Mouse (Mus musculus) stomach, embryonic 14.5 days (tissue): ENCODE measurements around the gene Muc1. TPM values are rescaled to one million over a fixed set of nuclear protein-coding genes. Genes with fewer than 3 reads are reported as not detected.
A peak's percentile ranks its signal among the peaks of the same experiment; 100 is the strongest.

ENCODE experiments used
- ATAC-seq: fragments of 200-750 bp; cut with Nextera tagmentation; 2 replicates; pipeline ENCODE4 v1.8.0; 2017; ENCODE audit warnings: low read depth, moderate TSS enrichment; ENCODE audit not compliant: insufficient number of reproducible peaks, insufficient read depth, low FRiP score
- H3K27ac ChIP-seq: fragments of 300-500 bp; sonication (generic); 2 replicates; pipeline ENCODE4 v1.5.1; 2014; ENCODE audit warnings: mild to moderate bottlenecking, low read length, moderate library complexity, mixed read lengths
- H3K27me3 ChIP-seq: fragments of 300-500 bp; sonication (generic); 2 replicates; pipeline ENCODE4 v1.6.1; 2014; ENCODE audit warnings: low read length, control low read depth, mixed read lengths; ENCODE audit not compliant: control insufficient read depth, insufficient read depth
- H3K36me3 ChIP-seq: fragments of 300-500 bp; sonication (generic); 2 replicates; pipeline ENCODE4 v1.6.1; 2014; ENCODE audit warnings: mild to moderate bottlenecking, control low read depth, low read length, moderate library complexity, mixed read lengths; ENCODE audit not compliant: control insufficient read depth, insufficient read depth
- H3K4me1 ChIP-seq: fragments of 300-500 bp; sonication (generic); 2 replicates; pipeline ENCODE4 v1.6.1; 2014; ENCODE audit warnings: low read length, control low read depth, mixed read lengths; ENCODE audit not compliant: control insufficient read depth, insufficient read depth
- H3K4me2 ChIP-seq: fragments of 300-500 bp; sonication (generic); replicated peaks from 2 replicates; pipeline ENCODE4 v1.6.1; 2014; ENCODE audit warnings: low read depth, low read length, control low read depth
- H3K4me3 ChIP-seq: fragments of 300-500 bp; sonication (generic); 2 replicates; pipeline ENCODE4 v1.5.1; 2014; ENCODE audit warnings: low read depth, low read length, control low read depth
- H3K9ac ChIP-seq: fragments of 300-500 bp; sonication (generic); replicated peaks from 2 replicates; pipeline ENCODE4 v1.6.1; 2014; ENCODE audit warnings: low read depth, mild to moderate bottlenecking, control low read depth, low read length, moderate library complexity, mixed read lengths
- H3K9me3 ChIP-seq: fragments of 300-500 bp; sonication (generic); 2 replicates; pipeline ENCODE4 v1.6.1; 2016; ENCODE audit warnings: low read depth, low read length, control low read depth; ENCODE audit not compliant: control insufficient read depth
- WGBS: fragments of 180-500 bp; shearing (Covaris S2); extraction: QIAGEN DNeasy Blood & Tissue Kit; methylation state at CpG from one replicate; pipeline ENCODE4 v1.1.7; 2014; 5-methylcytosine and 5-hydroxymethylcytosine counted together
- polyA plus RNA-seq: library from polyadenylated mRNA; unstranded; fragments of >200 nt; fragmentation: Nextera tagmentation; extraction: Ambion mirVana; gene quantifications from 2 replicates; pipeline ENCODE4 v1.2.1, GENCODE M21; 2014

The Muc1 gene
- polyA plus RNA-seq, 1 experiment from 2014 or later, result 58.2 TPM

GRCm38 (mm10) chr3:89231772-89232275 lies 3.0 kb downstream of the Muc1 start:
- H3K4me3 ChIP-seq, result peak overlapping the region; percentile 1; the same call in 1 of the 2 replicates
- H3K27me3 ChIP-seq, result no peaks in the 10 kb centered on the region
- peaks cover 8% of the 10 kb centered on the region; the same call in 1 of the 2 replicates for H3K4me1 ChIP-seq
- no peaks in the 10 kb centered on the region for H3K9me3 ChIP-seq
- ATAC-seq, result no peak
- no peak overlapping the region for H3K9ac ChIP-seq
- 73% methylated on average over 16 of the region's 16 CpGs for WGBS
- no peak overlapping the region for H3K27ac ChIP-seq
- H3K36me3 ChIP-seq, result no peaks in the 10 kb centered on the region
- H3K4me2 ChIP-seq, result peak overlapping the region; percentile 25

GRCm38 (mm10) chr3:89232614-89233013 lies 3.8 kb downstream of the Muc1 start:
- ATAC-seq, result peak; percentile 25; the same call in 1 of the 2 replicates
- no peak overlapping the region for H3K9ac ChIP-seq
- H3K9me3 ChIP-seq, result no peaks in the 10 kb centered on the region
- 52% methylated on average over 6 of the region's 6 CpGs for whole genome bisulfite sequencing
- H3K4me3 ChIP-seq, result no peak overlapping the region
- no peaks in the 10 kb centered on the region for H3K36me3 ChIP-seq
- H3K4me1 ChIP-seq, result peaks cover 4% of the 10 kb centered on the region; the same call in 1 of the 2 replicates
- no peak overlapping the region for H3K4me2 ChIP-seq
- peak overlapping the region; percentile 70; the same call in 1 of the 2 replicates for H3K27ac ChIP-seq
- H3K27me3 ChIP-seq, result no peaks in the 10 kb centered on the region

DNA sequence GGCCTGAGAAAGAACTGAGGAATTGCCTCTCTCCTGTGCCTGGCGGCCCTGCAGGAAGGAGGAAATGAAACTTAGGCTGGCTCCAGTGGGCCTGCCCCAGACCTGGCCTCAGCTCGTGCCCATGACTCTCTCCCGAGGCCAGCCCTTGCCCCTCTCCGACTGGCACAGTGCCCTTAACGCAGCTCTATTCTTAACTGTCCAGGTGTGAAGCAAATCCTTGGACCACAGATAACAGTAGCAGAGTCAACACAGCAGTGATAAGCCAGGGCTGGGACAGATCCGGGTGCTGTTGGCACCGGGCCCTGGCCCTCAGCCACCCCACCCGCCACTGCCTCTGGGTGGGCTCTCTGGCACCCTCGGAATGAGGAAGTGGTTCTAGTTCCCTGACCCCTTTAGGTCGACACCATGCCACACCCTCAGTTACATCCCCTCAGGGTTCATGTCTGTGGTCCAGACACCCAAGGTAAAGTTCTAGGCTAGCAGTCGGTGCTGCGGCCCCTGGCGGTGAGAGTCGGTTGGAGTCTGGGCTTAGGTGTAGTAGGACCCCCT lies 4.8 kb downstream of the Muc1 start:
- no peak overlapping the region for H3K4me2 ChIP-seq

DNA sequence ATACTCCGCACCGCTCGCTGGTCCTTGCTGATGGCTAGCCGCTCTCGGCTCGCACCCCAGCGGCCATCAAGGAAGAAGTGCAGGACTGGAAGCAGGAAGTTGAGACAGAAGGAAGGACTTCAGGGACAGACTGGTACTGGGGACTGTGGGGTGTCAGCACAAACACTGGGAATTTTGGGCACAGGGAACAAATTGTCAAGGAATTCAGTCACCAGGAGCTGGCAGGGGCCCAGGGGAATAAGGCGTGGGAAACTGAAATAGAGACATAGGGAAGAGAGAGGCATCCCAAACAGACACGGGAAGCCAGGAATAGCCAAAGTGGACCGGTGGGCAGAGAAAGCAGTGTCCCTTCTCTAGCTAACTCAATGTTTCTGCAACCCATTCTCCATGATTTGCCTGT lies 7.7 kb downstream of the Muc1 start:
- H3K4me2 ChIP-seq, result no peak overlapping the region
- H3K36me3 ChIP-seq, result no peaks in the 10 kb centered on the region
- no peak for ATAC-seq
- no peaks in the 10 kb centered on the region for H3K9me3 ChIP-seq
- 87% methylated on average over 10 of the region's 10 CpGs for WGBS
- no peak overlapping the region for H3K27ac ChIP-seq
- no peak overlapping the region for H3K4me3 ChIP-seq
- H3K27me3 ChIP-seq, result no peaks in the 10 kb centered on the region
- H3K9ac ChIP-seq, result no peak overlapping the region
- H3K4me1 ChIP-seq, result no peaks in the 10 kb centered on the region; the same call in 1 of the 2 replicates

More for the DNA sequence above, 4.8 kb downstream of the Muc1 start:
- Histone ChIP-seq H3K36me3 (no peaks in the 10 kb centered on the region), H3K27me3 (no peaks in the 10 kb centered on the region), H3K9me3 (no peaks in the 10 kb centered on the region), H3K4me3 (no peak overlapping the region), H3K9ac (no peak overlapping the region), H3K4me1 (no peaks in the 10 kb centered on the region; the same call in 1 of the 2 replicates), H3K27ac (peak overlapping the region; percentile 70; the same call in 1 of the 2 replicates)
- peak; percentile 62 for ATAC-seq
- WGBS, result 67% methylated on average over 14 of the region's 14 CpGs

DNA sequence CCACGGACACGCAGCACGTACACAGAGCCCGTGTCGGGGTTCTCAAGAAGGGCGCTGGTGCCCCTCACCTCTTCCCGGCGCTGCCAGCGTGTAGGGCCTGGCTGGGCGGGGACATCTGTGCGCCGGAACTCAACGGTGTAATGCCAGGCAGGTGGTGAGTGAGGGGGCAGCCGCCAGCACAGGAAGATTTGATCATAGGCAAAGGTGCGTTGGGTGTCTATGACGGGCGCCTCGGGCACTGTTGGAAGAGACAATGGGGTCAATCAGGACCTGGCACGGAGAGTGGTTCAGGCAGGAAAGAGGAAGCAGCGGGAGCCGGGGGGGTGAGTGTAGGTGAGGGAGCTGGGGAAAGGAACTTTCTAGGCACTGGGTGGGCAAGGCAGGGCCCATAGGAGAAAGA lies 8.8 kb downstream of the Muc1 start:
- no peak for ATAC-seq
- WGBS, result 93% methylated on average over 21 of the region's 21 CpGs
- no peaks in the 10 kb centered on the region for H3K27me3 ChIP-seq
- H3K9me3 ChIP-seq, result no peaks in the 10 kb centered on the region
- H3K27ac ChIP-seq, result no peak overlapping the region
- H3K4me1 ChIP-seq, result no peaks in the 10 kb centered on the region; the same call in 1 of the 2 replicates
- no peak overlapping the region for H3K4me2 ChIP-seq
- H3K36me3 ChIP-seq, result no peaks in the 10 kb centered on the region
- no peak overlapping the region for H3K9ac ChIP-seq
- H3K4me3 ChIP-seq, result no peak overlapping the region

DNA sequence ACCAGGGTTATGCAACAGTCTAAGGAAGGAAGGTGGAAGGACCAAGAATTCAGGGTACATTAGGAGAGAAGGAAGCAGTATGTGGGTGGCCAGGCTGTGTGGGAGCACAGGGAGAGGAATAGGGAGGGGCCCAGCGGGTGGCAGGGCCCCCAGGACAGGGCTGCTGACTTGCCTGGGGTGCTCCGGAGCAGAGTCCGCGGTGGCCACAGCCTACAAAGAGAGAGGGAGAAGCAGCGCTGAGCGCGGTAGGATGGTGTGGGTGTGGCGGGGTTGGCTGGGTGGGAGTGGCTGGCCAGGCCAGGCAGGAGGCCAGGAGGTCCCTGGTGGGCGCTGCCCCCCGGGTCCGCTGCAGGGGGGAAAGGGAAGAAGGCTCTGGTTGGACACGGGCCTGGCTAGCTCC lies 9.6 kb downstream of the Muc1 start:
- Histone ChIP-seq H3K27ac (no peak overlapping the region), H3K36me3 (no peaks in the 10 kb centered on the region), H3K4me2 (no peak overlapping the region), H3K4me1 (no peaks in the 10 kb centered on the region; the same call in 1 of the 2 replicates), H3K9ac (no peak overlapping the region), H3K27me3 (no peaks in the 10 kb centered on the region), H3K9me3 (no peaks in the 10 kb centered on the region), H3K4me3 (no peak overlapping the region)
- no peak for ATAC-seq
- 47% methylated on average over 11 of the region's 12 CpGs for WGBS

- ATAC-seq, result no peak
Observed at GRCm38 (mm10) chr3:89242331-89242895, 13.6 kb downstream of the Muc1 start.

DNA sequence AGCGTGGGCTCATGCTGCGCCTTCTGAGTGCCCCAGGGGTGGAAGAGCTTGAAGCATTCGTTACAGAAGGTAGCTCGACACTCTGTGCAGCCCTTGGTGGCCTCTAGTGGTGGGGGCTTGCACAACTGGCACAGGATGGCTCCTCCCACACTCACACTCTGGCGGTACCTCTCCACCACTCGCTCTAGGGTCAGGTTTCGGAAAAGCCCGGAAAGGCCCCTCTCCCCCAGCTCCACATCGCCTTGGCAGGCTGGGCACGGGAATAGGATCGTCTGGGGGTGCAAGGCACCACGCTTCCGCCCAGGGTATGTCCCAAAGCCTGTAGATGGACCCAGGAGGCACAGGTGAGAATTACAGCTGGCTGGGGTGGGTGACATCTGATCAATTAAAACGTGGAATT lies 14.8 kb downstream of the Muc1 start:
- Histone ChIP-seq H3K4me3 (no peak overlapping the region), H3K4me2 (peak overlapping the region; percentile 52), H3K27ac (no peak overlapping the region), H3K27me3 (no peaks in the 10 kb centered on the region), H3K4me1 (peaks cover 20% of the 10 kb centered on the region), H3K9me3 (no peaks in the 10 kb centered on the region), H3K36me3 (no peaks in the 10 kb centered on the region), H3K9ac (no peak overlapping the region)
- 10% methylated on average over 14 of the region's 14 CpGs for WGBS
- ATAC-seq, result no peak

More at GRCm38 (mm10) chr3:89242331-89242895, 13.6 kb downstream of the Muc1 start:
- H3K4me1 ChIP-seq, result peaks cover 20% of the 10 kb centered on the region
- no peaks in the 10 kb centered on the region for H3K9me3 ChIP-seq
- H3K27ac ChIP-seq, result no peak overlapping the region
- H3K4me2 ChIP-seq, result no peak overlapping the region
- no peaks in the 10 kb centered on the region for H3K36me3 ChIP-seq
- no peak overlapping the region for H3K9ac ChIP-seq
- H3K4me3 ChIP-seq, result no peak overlapping the region
- H3K27me3 ChIP-seq, result no peaks in the 10 kb centered on the region
- 70% methylated on average over 9 of the region's 9 CpGs for WGBS
